Mouse (Mus musculus): ENCODE results near the gene Itga10.

The Itga10 gene

GRCm38 (mm10) chr3:96668424-96669067 is 23.2 kb downstream of the Itga10 start:
- TF ChIP-seq GATA4 (IDR thresholded peaks at IDR 0.05; ENCODE audit: insufficient replicate concordance, low read length): no peak

- no peak for TF ChIP-seq GATA4 (IDR thresholded peaks at IDR 0.05; ENCODE audit: insufficient replicate concordance, low read length)
Measured at GRCm38 (mm10) chr3:96669727-96670468, 24.5 kb downstream of the Itga10 start, which contains the start of gene Ankrd35. Gene Ankrd35, plus strand, starts transcription at chr3:96670131.

GRCm38 (mm10) chr3:96671519-96671918 is 26.1 kb downstream of the Itga10 start:
- no peak for TF ChIP-seq GATA4 (IDR thresholded peaks at IDR 0.05; ENCODE audit: insufficient replicate concordance, low read length)

GRCm38 (mm10) chr3:96673514-96673913 is 28.1 kb downstream of the Itga10 start:
- TF ChIP-seq GATA4 (IDR thresholded peaks at IDR 0.05; ENCODE audit: insufficient replicate concordance, low read length): no peak

- no peak for TF ChIP-seq GATA4 (IDR thresholded peaks at IDR 0.05; ENCODE audit: insufficient replicate concordance, low read length)
Measured at GRCm38 (mm10) chr3:96674442-96674841, 29.1 kb downstream of the Itga10 start.

- no peak for TF ChIP-seq GATA4 (IDR thresholded peaks at IDR 0.05; ENCODE audit: insufficient replicate concordance, low read length)
Measured at GRCm38 (mm10) chr3:96675171-96675570, 29.8 kb downstream of the Itga10 start.

GRCm38 (mm10) chr3:96675690-96676089 is 30.3 kb downstream of the Itga10 start:
- no peak for TF ChIP-seq GATA4 (IDR thresholded peaks at IDR 0.05; ENCODE audit: insufficient replicate concordance, low read length)

GRCm38 (mm10) chr3:96678456-96678855 is 33.1 kb downstream of the Itga10 start:
- no peak for TF ChIP-seq GATA4 (IDR thresholded peaks at IDR 0.05; ENCODE audit: insufficient replicate concordance, low read length)

- TF ChIP-seq GATA4 (IDR thresholded peaks at IDR 0.05; ENCODE audit: insufficient replicate concordance, low read length): no peak
Measured at GRCm38 (mm10) chr3:96679159-96679674, 33.8 kb downstream of the Itga10 start.

- no peak for TF ChIP-seq GATA4 (IDR thresholded peaks at IDR 0.05; ENCODE audit: insufficient replicate concordance, low read length)
Measured at GRCm38 (mm10) chr3:96680269-96680956, 35.0 kb downstream of the Itga10 start.

GRCm38 (mm10) chr3:96683496-96683895 is 38.1 kb downstream of the Itga10 start:
- no peak for TF ChIP-seq GATA4 (IDR thresholded peaks at IDR 0.05; ENCODE audit: insufficient replicate concordance, low read length)

GRCm38 (mm10) chr3:96684151-96684821 is 38.9 kb downstream of the Itga10 start:
- no peak for TF ChIP-seq GATA4 (IDR thresholded peaks at IDR 0.05; ENCODE audit: insufficient replicate concordance, low read length)

GRCm38 (mm10) chr3:96684822-96685156 is 39.4 kb downstream of the Itga10 start:
- no peak for TF ChIP-seq GATA4 (IDR thresholded peaks at IDR 0.05; ENCODE audit: insufficient replicate concordance, low read length)

GRCm38 (mm10) chr3:96688854-96689253 is 43.5 kb downstream of the Itga10 start:
- TF ChIP-seq GATA4 (IDR thresholded peaks at IDR 0.05; ENCODE audit: insufficient replicate concordance, low read length): no peak

GRCm38 (mm10) chr3:96690298-96690697 is 44.9 kb downstream of the Itga10 start:
- TF ChIP-seq GATA4 (IDR thresholded peaks at IDR 0.05; ENCODE audit: insufficient replicate concordance, low read length): no peak
